Mouse (Mus musculus) E14TG2a.4 (cell line): ENCODE results near the gene Barx2.

Experiments
- CTCF ChIP-seq: conservative IDR thresholded peaks from 2 replicates; pipeline ENCODE4 v1.5.1; 2014; ENCODE audit warnings: low read length
- NANOG ChIP-seq: IDR thresholded peaks from 2 replicates; pipeline ENCODE4 v1.6.1; 2014; ENCODE audit warnings: borderline replicate concordance, low read length, mixed read lengths
- POU5F1 ChIP-seq: IDR thresholded peaks from 2 replicates; pipeline ENCODE4 v1.6.1; 2014; ENCODE audit warnings: low read length, borderline replicate concordance

GRCm38 (mm10) chr9:31841108-31841815 lies 72.0 kb downstream of the Barx2 start:
- no peak for TF ChIP-seq CTCF
- no peak for TF ChIP-seq POU5F1
- TF ChIP-seq NANOG = no peak
